Mouse (Mus musculus) hindbrain, embryonic 15.5 days (tissue): Measurements from ENCODE around the gene Sult1a1. TPM values are rescaled to one million over a fixed set of nuclear protein-coding genes. Genes with fewer than 3 reads are reported as not detected.

Experiments used
- ATAC-seq: fragments of 200-750 bp; cut with Nextera tagmentation; 2 replicates; pipeline ENCODE4 v1.8.0; 2017; ENCODE audit warnings: low read depth, moderate number of reproducible peaks, moderate TSS enrichment; ENCODE audit not compliant: low FRiP score
- H3K27ac ChIP-seq: fragments of 300-500 bp; sonication (generic); replicated peaks from 2 replicates; pipeline ENCODE4 v1.5.1; 2015; ENCODE audit warnings: mild to moderate bottlenecking, inconsistent platforms
- H3K27me3 ChIP-seq: fragments of 300-500 bp; sonication (generic); 2 replicates; pipeline ENCODE4 v1.6.1; 2015; ENCODE audit warnings: control low read depth, inconsistent platforms
- H3K36me3 ChIP-seq: fragments of 300-500 bp; sonication (generic); 2 replicates; pipeline ENCODE4 v1.6.1; 2015; ENCODE audit warnings: control low read depth, inconsistent platforms
- H3K4me1 ChIP-seq: fragments of 300-500 bp; sonication (generic); replicated peaks from 2 replicates; pipeline ENCODE4 v1.6.1; 2015; ENCODE audit warnings: control low read depth, inconsistent platforms
- H3K4me2 ChIP-seq: fragments of 300-500 bp; sonication (generic); 2 replicates; pipeline ENCODE4 v1.6.1; 2015; ENCODE audit warnings: moderate library complexity, mild to moderate bottlenecking, inconsistent platforms
- H3K4me3 ChIP-seq: fragments of 300-500 bp; sonication (generic); 2 replicates; pipeline ENCODE4 v1.5.1; 2015; ENCODE audit warnings: mild to moderate bottlenecking, inconsistent platforms
- H3K9ac ChIP-seq: fragments of 300-500 bp; sonication (generic); 2 replicates; pipeline ENCODE4 v1.6.1; 2015; ENCODE audit warnings: inconsistent platforms
- H3K9me3 ChIP-seq: fragments of 300-500 bp; sonication (generic); 2 replicates; pipeline ENCODE4 v1.6.1; 2016; ENCODE audit warnings: control low read depth, inconsistent platforms
- WGBS: fragments of 180-500 bp; shearing (Covaris S2); methylation state at CpG from one replicate; pipeline ENCODE4 v1.1.7; 2015; 5-methylcytosine and 5-hydroxymethylcytosine counted together
- polyA plus RNA-seq: library from polyadenylated mRNA; unstranded; fragments of >200 nt; fragmentation: Nextera tagmentation; extraction: Ambion mirVana; gene quantifications from 2 replicates; pipeline ENCODE4 v1.2.1, GENCODE M21; 2015

Gene Sult1a1
- polyA plus RNA-seq, 1 experiment from 2014 or later = 7.3 TPM

GRCm38 (mm10) chr7:126678545-126679341 is 2.5 kb upstream of the Sult1a1 start:
- ATAC-seq = no peak

GRCm38 (mm10) chr7:126676631-126677220 is 494 bp upstream of the Sult1a1 start:
- no peak overlapping the region for H3K27ac ChIP-seq

More at GRCm38 (mm10) chr7:126678545-126679341, 2.5 kb upstream of the Sult1a1 start:
- no peak overlapping the region for H3K4me2 ChIP-seq
- H3K4me3 ChIP-seq = no peak overlapping the region
- H3K9ac ChIP-seq = no peak overlapping the region
- H3K36me3 ChIP-seq = no peaks in the 10 kb centered on the region
- no peaks in the 10 kb centered on the region for H3K27me3 ChIP-seq
- H3K4me1 ChIP-seq = no peaks in the 10 kb centered on the region
- no peak overlapping the region for H3K27ac ChIP-seq
- H3K9me3 ChIP-seq = no peaks in the 10 kb centered on the region
- 89% methylated on average over 8 of the region's 8 CpGs for WGBS

GRCm38 (mm10) chr7:126675104-126675503 is 1.1 kb downstream of the Sult1a1 start:
- Histone ChIP-seq H3K27ac (no peak overlapping the region), H3K36me3 (peaks cover 14% of the 10 kb centered on the region), H3K4me2 (no peak overlapping the region), H3K27me3 (no peaks in the 10 kb centered on the region), H3K9me3 (no peaks in the 10 kb centered on the region), H3K4me1 (no peaks in the 10 kb centered on the region), H3K9ac (no peak overlapping the region), H3K4me3 (no peak overlapping the region)
- ATAC-seq = no peak
- 94% methylated on average over 8 of the region's 8 CpGs for WGBS

More at GRCm38 (mm10) chr7:126676631-126677220, 494 bp upstream of the Sult1a1 start:
- no peaks in the 10 kb centered on the region for H3K27me3 ChIP-seq
- H3K9me3 ChIP-seq = no peaks in the 10 kb centered on the region
- H3K4me3 ChIP-seq = no peak overlapping the region
- no peak overlapping the region for H3K4me2 ChIP-seq
- ATAC-seq = no peak
- no peaks in the 10 kb centered on the region for H3K4me1 ChIP-seq
- H3K9ac ChIP-seq = no peak overlapping the region
- 80% methylated on average over 4 of the region's 4 CpGs for WGBS
- peaks cover 14% of the 10 kb centered on the region for H3K36me3 ChIP-seq

GRCm38 (mm10) chr7:126672111-126672510 is 4.1 kb downstream of the Sult1a1 start:
- H3K9ac ChIP-seq = no peak overlapping the region
- WGBS = 96% methylated on average over 9 of the region's 9 CpGs
- peaks cover 14% of the 10 kb centered on the region for H3K36me3 ChIP-seq
- H3K27ac ChIP-seq = no peak overlapping the region
- H3K4me2 ChIP-seq = no peak overlapping the region
- no peaks in the 10 kb centered on the region for H3K9me3 ChIP-seq
- no peak overlapping the region for H3K4me3 ChIP-seq
- H3K27me3 ChIP-seq = no peaks in the 10 kb centered on the region
- no peak for ATAC-seq
- H3K4me1 ChIP-seq = no peaks in the 10 kb centered on the region

- WGBS = 87% methylated on average over 3 of the region's 3 CpGs
- H3K36me3 ChIP-seq = peaks cover 23% of the 10 kb centered on the region
- H3K27me3 ChIP-seq = no peaks in the 10 kb centered on the region
- H3K9me3 ChIP-seq = no peaks in the 10 kb centered on the region
- no peak overlapping the region for H3K9ac ChIP-seq
- H3K27ac ChIP-seq = no peak overlapping the region
- no peak overlapping the region for H3K4me2 ChIP-seq
- ATAC-seq = no peak
- H3K4me3 ChIP-seq = no peak overlapping the region
- H3K4me1 ChIP-seq = no peaks in the 10 kb centered on the region
These were observed 6.1 kb downstream of the Sult1a1 start for GRCm38 (mm10) chr7:126670152-126670551.

- peaks cover 34% of the 10 kb centered on the region for H3K36me3 ChIP-seq
- H3K4me1 ChIP-seq = no peaks in the 10 kb centered on the region
- H3K9me3 ChIP-seq = no peaks in the 10 kb centered on the region
- H3K27me3 ChIP-seq = no peaks in the 10 kb centered on the region
- no peak overlapping the region for H3K9ac ChIP-seq
- no peak overlapping the region for H3K4me3 ChIP-seq
- no peak for ATAC-seq
- no peak overlapping the region for H3K27ac ChIP-seq
- no peak overlapping the region for H3K4me2 ChIP-seq
- WGBS = 86% methylated on average over 5 of the region's 5 CpGs
These were observed 7.8 kb downstream of the Sult1a1 start for GRCm38 (mm10) chr7:126668452-126668851.

- Histone ChIP-seq H3K36me3 (peaks cover 34% of the 10 kb centered on the region), H3K27ac (no peak overlapping the region), H3K9ac (no peak overlapping the region), H3K4me1 (no peaks in the 10 kb centered on the region), H3K4me2 (no peak overlapping the region), H3K9me3 (no peaks in the 10 kb centered on the region), H3K27me3 (no peaks in the 10 kb centered on the region), H3K4me3 (no peak overlapping the region)
- WGBS = 88% methylated on average over 9 of the region's 9 CpGs
- ATAC-seq = no peak
These were observed 8.6 kb downstream of the Sult1a1 start for GRCm38 (mm10) chr7:126667495-126668090.

- Histone ChIP-seq H3K27me3 (no peaks in the 10 kb centered on the region), H3K27ac (no peak overlapping the region), H3K4me2 (no peak overlapping the region), H3K36me3 (peaks cover 30% of the 10 kb centered on the region), H3K9me3 (no peaks in the 10 kb centered on the region), H3K4me1 (no peaks in the 10 kb centered on the region), H3K4me3 (no peak overlapping the region), H3K9ac (no peak overlapping the region)
- 96% methylated on average over 3 of the region's 3 CpGs for WGBS
- no peak for ATAC-seq
These were observed 11.0 kb downstream of the Sult1a1 start for GRCm38 (mm10) chr7:126665269-126665668.

- no peaks in the 10 kb centered on the region for H3K27me3 ChIP-seq
- H3K27ac ChIP-seq = no peak overlapping the region
- H3K9ac ChIP-seq = no peak overlapping the region
- WGBS = 75% methylated on average over 8 of the region's 8 CpGs
- no peak overlapping the region for H3K4me3 ChIP-seq
- H3K36me3 ChIP-seq = peaks cover 30% of the 10 kb centered on the region
- no peak for ATAC-seq
- H3K4me1 ChIP-seq = no peaks in the 10 kb centered on the region
- no peaks in the 10 kb centered on the region for H3K9me3 ChIP-seq
- H3K4me2 ChIP-seq = no peak overlapping the region
These were observed 12.6 kb downstream of the Sult1a1 start for GRCm38 (mm10) chr7:126663646-126664045.

GRCm38 (mm10) chr7:126659771-126660170 is 16.5 kb downstream of the Sult1a1 start:
- peaks cover 17% of the 10 kb centered on the region for H3K36me3 ChIP-seq
- no peak for ATAC-seq
- no peaks in the 10 kb centered on the region for H3K4me1 ChIP-seq
- H3K9ac ChIP-seq = no peak overlapping the region
- 90% methylated on average over 3 of the region's 3 CpGs for WGBS
- no peak overlapping the region for H3K4me2 ChIP-seq
- no peaks in the 10 kb centered on the region for H3K27me3 ChIP-seq
- H3K9me3 ChIP-seq = no peaks in the 10 kb centered on the region
- H3K27ac ChIP-seq = no peak overlapping the region
- no peak overlapping the region for H3K4me3 ChIP-seq

- Histone ChIP-seq H3K27ac (no peak overlapping the region), H3K9ac (no peak overlapping the region), H3K36me3 (peaks cover 2% of the 10 kb centered on the region), H3K4me3 (no peak overlapping the region), H3K9me3 (no peaks in the 10 kb centered on the region), H3K4me2 (no peak overlapping the region), H3K27me3 (no peaks in the 10 kb centered on the region), H3K4me1 (no peaks in the 10 kb centered on the region)
- 86% methylated on average over 1 of the region's 1 CpGs for WGBS
- no peak; the same call in 1 of the 2 replicates for ATAC-seq
These were observed 18.7 kb downstream of the Sult1a1 start for GRCm38 (mm10) chr7:126657522-126657921.

GRCm38 (mm10) chr7:126655695-126656094 is 20.5 kb downstream of the Sult1a1 start:
- no peak for ATAC-seq
- H3K9me3 ChIP-seq = no peaks in the 10 kb centered on the region
- H3K27ac ChIP-seq = no peak overlapping the region
- 97% methylated on average over 3 of the region's 3 CpGs for WGBS
- H3K36me3 ChIP-seq = no peaks in the 10 kb centered on the region
- H3K9ac ChIP-seq = no peak overlapping the region
- no peaks in the 10 kb centered on the region for H3K27me3 ChIP-seq
- no peaks in the 10 kb centered on the region; the same call in 1 of the 2 replicates for H3K4me1 ChIP-seq
- no peak overlapping the region for H3K4me3 ChIP-seq
- H3K4me2 ChIP-seq = no peak overlapping the region
